In the genomic region with DNA sequence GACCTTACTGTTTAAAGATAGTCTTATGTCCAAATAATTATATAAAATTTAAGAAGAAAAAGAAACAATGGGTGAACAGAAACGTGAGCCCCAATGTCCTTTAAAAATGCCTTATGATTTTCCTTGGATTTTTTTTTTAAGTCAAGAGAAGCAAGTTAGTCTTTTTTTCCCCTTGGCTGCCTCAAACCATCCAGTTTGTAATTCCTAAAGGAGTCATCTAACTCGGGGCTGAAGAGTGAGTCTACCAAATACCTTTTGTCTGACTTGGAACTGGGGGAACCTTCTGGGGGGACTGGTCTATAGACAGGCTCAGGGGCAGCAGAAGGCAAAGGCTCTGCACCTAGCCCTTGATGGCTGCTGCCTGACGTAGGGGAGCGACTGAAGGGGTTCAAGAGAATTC, we compare ENCODE assay signal across 21 mouse cellular contexts. TPM values are rescaled to one million over a fixed set of nuclear protein-coding genes. Genes with fewer than 3 reads are reported as not detected.
"Had no signal": no experiment of that assay in that cellular context is flagged by ENCODE, and none has a peak within 500 bp of the region (broad histone marks: within the 10 kb centered on the region; RNA-seq: fewer than 3 reads in every experiment).

No protein-coding gene starts in this region.

- H3K27me3 ChIP-seq: lung, embryonic 15.5 days; midbrain, embryonic 12.5 days; neural tube, embryonic 13.5 days; neural tube, embryonic 15.5 days had no signal

- H3K4me3 ChIP-seq: lung, embryonic 15.5 days; midbrain, embryonic 10.5 days; midbrain, embryonic 12.5 days; neural tube, embryonic 13.5 days; neural tube, embryonic 15.5 days had no signal

- H3K4me2 ChIP-seq: lung, embryonic 15.5 days; midbrain, embryonic 12.5 days; neural tube, embryonic 13.5 days; neural tube, embryonic 15.5 days had no signal

- H3K4me1 ChIP-seq: midbrain, embryonic 12.5 days; neural tube, embryonic 13.5 days had no signal

- ATAC-seq: liver, postnatal 0 days; lung, postnatal 0 days; midbrain, embryonic 16.5 days had no signal

- H3K36me3 ChIP-seq: lung, embryonic 15.5 days; midbrain, embryonic 10.5 days; midbrain, embryonic 12.5 days; neural tube, embryonic 13.5 days; neural tube, embryonic 15.5 days had no signal

- H3K9me3 ChIP-seq: lung, embryonic 15.5 days; midbrain, embryonic 10.5 days; midbrain, embryonic 12.5 days; neural tube, embryonic 13.5 days; neural tube, embryonic 15.5 days had no signal

- DNase-seq: liver, postnatal 0 days; lung, adult 2 months; lung, postnatal 14 days; lung, postnatal 4 days; midbrain, embryonic 14.5 days; retina, postnatal 1 day; right cerebral cortex, adult 18-20 months; right cerebral cortex, postnatal 25 days; right cerebral cortex, postnatal 4 days; spleen, adult 18-20 months; thymus, adult 18-20 months; thymus, postnatal 25 days; thymus, postnatal 4 days had no signal

- H3K9ac ChIP-seq: liver, postnatal 0 days; lung, embryonic 15.5 days; midbrain, embryonic 12.5 days; neural tube, embryonic 13.5 days; neural tube, embryonic 15.5 days had no signal

- H3K27ac ChIP-seq: lung, embryonic 15.5 days; midbrain, embryonic 10.5 days; midbrain, embryonic 12.5 days; neural tube, embryonic 13.5 days; neural tube, embryonic 15.5 days had no signal

RNA-seq across cellular contexts. Expression of a gene that starts 42.2 kb away (rescaled TPM):
- total RNA-seq: megakaryocyte, adult 5-6 weeks had no signal
